Mouse (Mus musculus) midbrain, embryonic 11.5 days (tissue): ENCODE measurements at regions not wholly inside any gene's neighbourhood (a gene's known extent, or its start where the extent isn't known, plus 50 kb on each side); places are given as distances from the start of the nearest gene placed in this dataset.

ENCODE experiments used
- ATAC-seq: fragments of 200-750 bp; cut with Nextera tagmentation; 2 replicates; pipeline ENCODE4 v1.8.0; 2017; ENCODE audit warnings: moderate TSS enrichment, moderate library complexity; ENCODE audit not compliant: low FRiP score
- DNase-seq: peaks from one replicate; pipeline ENCODE4 v3.0.0; 2015; ENCODE audit warnings: low spot score; ENCODE audit errors: missing footprints
- H3K27ac ChIP-seq: fragments of 300-500 bp; sonication (generic); 2 replicates; pipeline ENCODE4 v1.5.1; 2014; ENCODE audit warnings: low read depth, low read length
- H3K27me3 ChIP-seq: fragments of 300-500 bp; sonication (generic); 2 replicates; pipeline ENCODE4 v1.6.1; 2014; ENCODE audit warnings: mild to moderate bottlenecking, low read length, moderate library complexity, mixed read lengths; ENCODE audit not compliant: control insufficient read depth, insufficient read depth
- H3K36me3 ChIP-seq: fragments of 300-500 bp; sonication (generic); 2 replicates; pipeline ENCODE4 v1.6.1; 2014; ENCODE audit warnings: mild to moderate bottlenecking, low read length, moderate library complexity, mixed read lengths; ENCODE audit not compliant: control insufficient read depth, insufficient read depth
- H3K4me1 ChIP-seq: fragments of 300-500 bp; sonication (generic); 2 replicates; pipeline ENCODE4 v1.6.1; 2014; ENCODE audit warnings: low read length; ENCODE audit not compliant: control insufficient read depth, insufficient read depth
- H3K4me2 ChIP-seq: fragments of 300-500 bp; sonication (generic); 2 replicates; pipeline ENCODE4 v1.6.1; 2014; ENCODE audit warnings: mild to moderate bottlenecking, moderate library complexity
- H3K4me3 ChIP-seq: fragments of 300-500 bp; sonication (generic); 2 replicates; pipeline ENCODE4 v1.5.1; 2014; ENCODE audit warnings: low read depth, low read length
- H3K9ac ChIP-seq: fragments of 300-500 bp; sonication (generic); 2 replicates; pipeline ENCODE4 v1.6.1; 2014; ENCODE audit warnings: low read length
- H3K9me3 ChIP-seq: fragments of 300-500 bp; sonication (generic); 2 replicates; pipeline ENCODE4 v1.6.1; 2016; ENCODE audit warnings: low read length; ENCODE audit not compliant: control insufficient read depth
- WGBS: fragments of 180-500 bp; shearing (Covaris S2); extraction: QIAGEN DNeasy Blood & Tissue Kit; methylation state at CpG from one replicate; pipeline ENCODE4 v1.1.7; 2014; 5-methylcytosine and 5-hydroxymethylcytosine counted together

DNA sequence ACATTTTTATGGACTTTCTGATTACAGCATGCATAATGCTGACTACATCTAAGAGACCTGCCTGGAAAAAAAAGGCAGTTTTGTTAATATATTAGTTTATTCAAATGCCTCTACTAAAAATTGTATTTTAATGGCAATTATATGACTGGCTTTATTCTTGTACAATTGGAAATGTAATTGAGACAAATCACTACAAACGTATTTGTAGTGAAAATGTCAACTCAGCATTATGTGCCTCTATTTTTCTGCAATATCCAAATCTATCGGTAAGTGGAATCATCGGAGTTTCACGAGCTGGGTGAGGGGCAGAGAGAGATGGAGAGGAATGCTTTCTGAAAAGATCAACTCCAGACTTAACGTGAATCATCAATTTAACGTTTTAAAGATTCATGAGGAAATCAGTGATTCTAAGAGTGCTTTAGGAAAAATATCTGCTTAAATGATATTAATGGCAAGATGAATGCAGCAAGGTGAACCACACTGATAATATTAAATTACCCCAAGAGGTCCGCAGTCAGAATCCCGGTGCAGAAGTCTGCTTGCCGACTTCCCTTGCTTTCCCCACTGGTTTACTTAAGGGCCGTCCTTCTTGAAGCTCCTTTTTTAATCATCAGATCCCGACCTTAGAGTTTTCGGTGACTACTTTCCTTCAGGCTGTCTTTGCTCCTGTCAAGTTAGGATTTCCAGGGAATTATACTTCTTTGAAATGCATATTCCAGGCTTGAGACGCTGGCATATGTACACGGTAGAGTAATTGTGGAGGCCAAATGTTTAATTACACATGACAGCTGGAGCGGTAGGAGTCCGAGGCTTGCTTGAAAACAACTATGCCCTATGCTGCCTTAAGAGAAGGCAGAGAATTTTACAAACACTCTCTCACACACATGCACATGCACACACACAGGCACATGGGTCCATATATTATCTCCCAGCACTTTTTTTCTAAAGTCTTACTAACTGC is 544.7 kb downstream of the Tmem182 start:
- Histone ChIP-seq H3K4me1 (no peaks in the 10 kb centered on the region; the same call in 1 of the 2 replicates), H3K27ac (no peak overlapping the region), H3K36me3 (no peaks in the 10 kb centered on the region), H3K27me3 (no peaks in the 10 kb centered on the region), H3K4me3 (no peak overlapping the region), H3K4me2 (no peak overlapping the region), H3K9ac (no peak overlapping the region), H3K9me3 (no peaks in the 10 kb centered on the region)
- ATAC-seq (no peak), DNase-seq (peak; percentile 86)
- WGBS, result 60% methylated on average over 16 of the region's 16 CpGs

DNA sequence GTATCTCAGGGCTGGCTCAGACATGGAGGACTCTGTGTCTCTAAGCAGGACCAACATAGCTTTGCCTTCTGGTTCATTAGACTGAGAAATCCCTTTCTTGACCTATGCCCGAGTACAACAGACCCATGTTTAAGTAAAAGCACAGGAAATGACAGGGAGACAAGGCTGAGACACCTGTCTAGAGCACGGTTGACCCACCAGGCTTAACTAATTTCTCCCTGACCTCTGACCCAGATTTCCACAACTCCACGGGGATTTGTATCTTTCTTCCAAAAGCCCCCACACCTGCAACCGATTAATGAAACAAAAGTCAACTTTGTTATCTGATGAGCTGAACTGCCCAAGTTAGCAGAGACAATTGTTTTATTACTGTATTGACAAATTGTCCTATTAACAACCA is 553.7 kb downstream of the Tmem182 start:
- WGBS, result 10% methylated on average over 4 of the region's 4 CpGs
- Histone ChIP-seq H3K9ac (no peak overlapping the region), H3K9me3 (no peaks in the 10 kb centered on the region), H3K27ac (no peak overlapping the region), H3K27me3 (no peaks in the 10 kb centered on the region), H3K4me2 (no peak overlapping the region), H3K36me3 (no peaks in the 10 kb centered on the region), H3K4me3 (no peak overlapping the region), H3K4me1 (peaks cover 3% of the 10 kb centered on the region; the same call in 1 of the 2 replicates)
- ATAC-seq (no peak), DNase-seq (no peak)

DNA sequence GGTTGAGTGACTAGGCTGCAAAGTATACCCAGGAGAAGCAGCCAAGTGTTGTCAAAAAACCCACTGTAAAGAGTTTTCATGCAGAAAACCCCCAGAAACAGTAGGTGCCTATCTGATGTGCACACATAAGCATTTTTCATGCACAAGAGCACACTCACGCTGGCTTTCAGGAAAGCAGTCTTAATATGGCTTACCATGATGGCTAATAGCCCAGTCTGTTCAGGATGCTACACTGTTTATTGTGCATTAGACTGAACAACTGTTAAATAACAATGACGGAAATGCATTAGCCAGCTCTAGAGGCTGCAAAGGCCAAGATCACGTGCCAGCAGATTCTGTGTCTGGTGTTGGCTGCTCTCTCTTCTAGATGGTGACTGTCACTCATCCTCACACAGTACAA is 556.1 kb downstream of the Tmem182 start:
- no peak overlapping the region for H3K4me2 ChIP-seq
- H3K4me1 ChIP-seq, result peaks cover 3% of the 10 kb centered on the region; the same call in 1 of the 2 replicates
- H3K9ac ChIP-seq, result no peak overlapping the region
- no peak overlapping the region for H3K4me3 ChIP-seq
- H3K9me3 ChIP-seq, result no peaks in the 10 kb centered on the region
- WGBS, result 83% methylated on average over 3 of the region's 3 CpGs
- no peak for DNase-seq
- no peaks in the 10 kb centered on the region for H3K27me3 ChIP-seq
- ATAC-seq, result no peak
- H3K27ac ChIP-seq, result no peak overlapping the region
- no peaks in the 10 kb centered on the region for H3K36me3 ChIP-seq

DNA sequence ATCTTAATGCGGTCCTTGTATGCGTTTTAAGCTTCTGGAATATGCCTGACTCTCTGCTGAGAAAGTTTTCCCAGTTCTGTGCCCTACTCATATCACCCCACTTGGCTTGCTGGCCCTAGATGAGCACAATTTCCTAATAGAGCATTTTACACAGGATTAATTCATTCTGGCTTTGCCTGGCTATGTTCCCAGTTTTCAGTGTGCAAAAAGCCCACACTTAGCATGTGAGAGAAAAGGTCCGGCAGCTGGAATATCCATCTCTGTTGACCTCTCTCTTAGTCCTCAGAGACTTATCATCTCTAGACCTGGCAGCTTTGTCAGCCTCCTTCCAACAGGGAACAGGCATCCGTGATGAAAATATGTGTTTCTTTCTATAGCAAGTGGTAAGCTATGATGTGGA is 574.6 kb downstream of the Tmem182 start:
- Histone ChIP-seq H3K4me2 (no peak overlapping the region), H3K9me3 (no peaks in the 10 kb centered on the region), H3K4me1 (peaks cover 4% of the 10 kb centered on the region), H3K27me3 (no peaks in the 10 kb centered on the region), H3K27ac (no peak overlapping the region), H3K9ac (no peak overlapping the region), H3K36me3 (no peaks in the 10 kb centered on the region), H3K4me3 (no peak overlapping the region)
- DNase-seq (no peak), ATAC-seq (no peak)
- 83% methylated on average over 4 of the region's 4 CpGs for WGBS

DNA sequence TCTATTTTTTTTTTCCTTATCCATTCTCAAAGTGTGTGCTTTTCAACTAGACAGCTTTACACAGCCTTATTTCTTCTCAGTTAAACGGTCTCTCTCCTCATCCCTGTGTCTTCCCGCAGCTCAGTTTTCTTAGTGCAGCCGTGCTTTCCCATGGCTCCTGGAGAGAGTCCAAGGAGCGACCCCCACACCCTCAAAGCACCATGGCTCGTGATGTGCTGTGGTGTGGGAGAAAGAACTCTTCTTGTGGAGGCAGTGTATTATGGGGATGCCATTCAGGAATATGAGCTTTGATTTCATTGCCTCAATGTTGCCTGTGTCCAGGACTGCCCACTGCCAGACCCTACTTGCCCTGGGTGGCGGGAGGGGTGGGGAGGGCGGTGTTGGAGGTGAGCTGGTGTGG is 576.1 kb downstream of the Tmem182 start:
- DNase-seq (no peak), ATAC-seq (no peak)
- H3K36me3 ChIP-seq, result no peaks in the 10 kb centered on the region
- no peak overlapping the region for H3K9ac ChIP-seq
- H3K4me3 ChIP-seq, result no peak overlapping the region
- no peaks in the 10 kb centered on the region for H3K27me3 ChIP-seq
- peaks cover 5% of the 10 kb centered on the region for H3K4me1 ChIP-seq
- no peak overlapping the region for H3K4me2 ChIP-seq
- WGBS, result 83% methylated on average over 7 of the region's 7 CpGs
- no peaks in the 10 kb centered on the region for H3K9me3 ChIP-seq
- no peak overlapping the region for H3K27ac ChIP-seq

DNA sequence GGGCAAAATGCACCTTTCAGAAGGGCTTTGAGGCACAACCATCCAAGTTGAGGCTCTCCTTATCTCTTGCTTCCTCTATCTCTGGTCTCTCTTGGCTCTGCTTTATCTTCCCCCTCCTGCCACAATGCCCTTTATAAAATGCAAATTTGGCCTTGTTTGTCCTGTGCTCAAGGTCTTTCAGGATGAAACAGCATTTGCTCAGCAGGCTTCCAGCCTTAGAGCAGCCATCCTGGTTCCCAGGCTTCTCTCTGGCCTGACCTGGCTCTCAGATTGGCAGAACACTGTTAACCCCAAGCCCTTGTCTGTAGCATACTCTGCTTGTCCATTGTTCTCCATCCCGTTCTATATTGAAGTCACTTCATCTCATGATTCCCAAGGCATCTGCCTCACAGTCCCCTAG is 579.3 kb downstream of the Tmem182 start:
- 20% methylated on average over 1 of the region's 1 CpGs for WGBS

DNA sequence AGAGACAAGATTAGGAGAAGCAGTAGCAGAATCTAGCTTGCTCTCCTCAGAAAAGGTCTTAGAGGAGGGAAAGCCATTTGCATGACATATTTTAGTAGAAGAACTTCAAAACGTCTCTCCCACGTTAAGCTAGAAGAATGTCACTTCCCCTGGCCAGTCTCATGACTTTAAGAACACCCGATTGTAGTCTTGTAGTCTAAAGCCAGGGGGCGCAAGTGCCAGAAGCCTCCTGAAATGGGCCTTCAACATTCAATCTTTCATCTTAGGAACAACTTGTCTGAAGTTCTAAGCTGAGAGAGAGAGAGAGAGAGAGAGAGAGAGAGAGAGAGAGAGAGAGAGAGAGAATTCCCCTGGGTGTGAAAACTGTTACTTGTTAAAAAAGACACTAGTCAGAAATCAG is 581.0 kb downstream of the Tmem182 start:
- H3K36me3 ChIP-seq, result no peaks in the 10 kb centered on the region
- 60% methylated on average over 4 of the region's 4 CpGs for whole genome bisulfite sequencing
- no peak overlapping the region for H3K27ac ChIP-seq
- H3K27me3 ChIP-seq, result no peaks in the 10 kb centered on the region
- no peaks in the 10 kb centered on the region for H3K9me3 ChIP-seq
- H3K4me3 ChIP-seq, result no peak overlapping the region
- peaks cover 21% of the 10 kb centered on the region for H3K4me1 ChIP-seq
- H3K4me2 ChIP-seq, result no peak overlapping the region
- DNase-seq (no peak), ATAC-seq (no peak)
- no peak overlapping the region for H3K9ac ChIP-seq

More for the DNA sequence above, 579.3 kb downstream of the Tmem182 start:
- no peak overlapping the region for H3K4me3 ChIP-seq
- H3K4me2 ChIP-seq, result no peak overlapping the region
- no peak overlapping the region for H3K9ac ChIP-seq
- H3K27me3 ChIP-seq, result no peaks in the 10 kb centered on the region
- H3K27ac ChIP-seq, result no peak overlapping the region; the same call in 1 of the 2 replicates
- H3K36me3 ChIP-seq, result no peaks in the 10 kb centered on the region
- DNase-seq (no peak), ATAC-seq (no peak)
- H3K9me3 ChIP-seq, result no peaks in the 10 kb centered on the region
- H3K4me1 ChIP-seq, result peaks cover 13% of the 10 kb centered on the region

DNA sequence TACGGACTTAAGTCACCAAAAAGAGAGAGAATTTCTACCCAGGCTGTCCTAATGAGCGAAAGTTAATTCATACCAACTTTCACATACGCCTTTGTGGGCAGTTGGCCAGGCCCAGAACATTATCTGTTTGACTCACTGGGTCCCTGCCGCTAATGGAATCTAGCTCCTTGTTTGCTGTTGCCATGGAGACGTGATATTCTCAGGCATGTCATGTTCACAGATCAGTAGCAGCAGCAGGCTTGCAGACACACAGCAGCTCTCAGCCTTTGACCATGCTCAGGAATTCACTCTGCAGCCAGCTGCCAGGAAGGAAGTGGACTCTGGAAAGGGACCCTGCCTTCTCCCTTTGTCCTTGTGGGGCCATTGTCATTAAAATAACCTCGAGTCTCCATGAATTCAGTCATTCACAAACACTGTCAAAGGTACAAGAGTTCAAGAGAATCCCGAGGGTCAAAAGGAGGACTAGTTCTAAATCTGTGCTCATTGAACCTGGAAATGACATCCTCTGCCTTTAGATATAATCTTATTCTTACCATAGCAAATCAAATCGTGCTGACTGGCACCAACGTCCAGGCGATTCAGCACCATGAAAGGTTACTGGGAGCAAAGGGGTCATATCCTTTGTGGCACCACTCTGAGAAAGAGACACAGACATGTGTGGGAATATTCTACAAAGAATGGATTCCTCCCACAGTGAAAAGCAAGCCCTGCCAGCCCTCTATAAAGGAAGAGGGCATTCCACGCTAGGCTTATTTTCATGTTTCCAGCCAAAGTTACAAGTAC is 584.9 kb downstream of the Tmem182 start:
- DNase-seq (peak; percentile 97), ATAC-seq (peak; percentile 98)
- WGBS, result 2% methylated on average over 11 of the region's 11 CpGs
- Histone ChIP-seq H3K4me1 (peaks cover 17% of the 10 kb centered on the region), H3K36me3 (no peaks in the 10 kb centered on the region), H3K9me3 (no peaks in the 10 kb centered on the region), H3K4me2 (peak overlapping the region; percentile 20; the same call in 1 of the 2 replicates), H3K27ac (peak overlapping the region; percentile 74), H3K27me3 (no peaks in the 10 kb centered on the region), H3K4me3 (no peak overlapping the region), H3K9ac (no peak overlapping the region)

DNA sequence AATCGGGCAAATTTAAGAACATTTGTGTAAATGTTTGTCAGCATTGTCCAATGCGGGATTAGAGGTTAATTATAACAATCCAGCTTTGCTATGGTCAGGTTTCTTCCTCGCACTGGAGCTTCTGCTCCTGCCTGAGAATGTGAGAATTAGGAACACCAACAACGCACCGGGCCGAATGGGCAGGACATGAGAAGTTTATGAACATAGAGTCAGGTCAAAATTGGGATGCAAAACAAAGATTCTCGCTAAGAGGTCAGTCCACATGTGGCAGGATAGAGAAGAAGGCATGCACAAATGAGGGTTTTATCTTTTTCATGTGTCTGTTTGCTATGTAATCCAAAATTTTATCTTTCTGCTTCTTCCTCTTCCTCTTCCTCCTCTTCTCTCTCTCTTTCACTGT is 585.7 kb downstream of the Tmem182 start:
- Histone ChIP-seq H3K27me3 (no peaks in the 10 kb centered on the region), H3K9ac (no peak overlapping the region), H3K4me1 (peaks cover 17% of the 10 kb centered on the region), H3K4me2 (no peak overlapping the region), H3K9me3 (no peaks in the 10 kb centered on the region), H3K27ac (peak overlapping the region; percentile 74; the same call in 1 of the 2 replicates), H3K4me3 (no peak overlapping the region), H3K36me3 (no peaks in the 10 kb centered on the region)
- ATAC-seq, result no peak
- DNase-seq, result peak; percentile 95
- 23% methylated on average over 7 of the region's 7 CpGs for WGBS
